Mouse (Mus musculus): ENCODE data around the gene Inpp5e. TPM values are rescaled to one million over a fixed set of nuclear protein-coding genes. Genes with fewer than 3 reads are reported as not detected.

Inpp5e gene
- polyA plus RNA-seq, 1 experiment, result 47.4 TPM

DNA sequence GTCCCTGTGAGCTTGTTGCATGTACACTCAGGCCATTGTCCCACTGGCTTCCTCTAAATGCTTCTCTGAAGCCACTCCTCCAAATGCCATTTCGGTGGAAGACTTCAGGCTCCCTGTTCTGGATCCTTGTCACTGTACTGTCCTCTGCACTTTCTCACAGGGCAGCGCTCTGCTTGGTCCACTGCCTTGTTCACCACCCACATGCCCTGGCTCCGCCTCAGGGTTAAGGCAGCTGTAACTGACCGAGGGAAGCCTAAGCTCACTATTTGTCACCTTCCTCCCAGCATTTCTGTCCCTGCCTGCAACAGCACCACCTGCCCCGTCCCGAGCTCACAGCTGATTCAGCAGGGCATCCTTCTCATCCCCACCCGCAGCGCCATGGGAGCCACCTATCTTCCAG is 5.7 kb downstream of the Inpp5e start:
- peaks cover 16% of the 10 kb centered on the region for H3K4me1 ChIP-seq (replicated peaks; ENCODE audit: control insufficient read depth, insufficient read depth, low read length)
- WGBS, result 94% methylated on average over 8 of the region's 8 CpGs
- DNase-seq, result no peak
- H3K27me3 ChIP-seq (ENCODE audit: control insufficient read depth, insufficient read depth, low read length), result no peaks in the 10 kb centered on the region
- TF ChIP-seq POLR2A (IDR thresholded peaks at IDR 0.05; ENCODE audit: control insufficient read depth, extremely low read depth, insufficient read depth, low read length, poor library complexity), result no peak
- TF ChIP-seq CTCF (IDR thresholded peaks at IDR 0.05; ENCODE audit: borderline replicate concordance, control insufficient read depth, extremely low read depth, insufficient read depth, low read length, poor library complexity), result no peak
- H3K36me3 ChIP-seq (ENCODE audit: control insufficient read depth, insufficient read depth, low read length), result peaks cover 24% of the 10 kb centered on the region
- H3K27ac ChIP-seq (ENCODE audit: control insufficient read depth, insufficient read depth, low read length), result no peak overlapping the region
- H3K4me3 ChIP-seq (ENCODE audit: control insufficient read depth, insufficient read depth, low read length), result no peak overlapping the region

DNA sequence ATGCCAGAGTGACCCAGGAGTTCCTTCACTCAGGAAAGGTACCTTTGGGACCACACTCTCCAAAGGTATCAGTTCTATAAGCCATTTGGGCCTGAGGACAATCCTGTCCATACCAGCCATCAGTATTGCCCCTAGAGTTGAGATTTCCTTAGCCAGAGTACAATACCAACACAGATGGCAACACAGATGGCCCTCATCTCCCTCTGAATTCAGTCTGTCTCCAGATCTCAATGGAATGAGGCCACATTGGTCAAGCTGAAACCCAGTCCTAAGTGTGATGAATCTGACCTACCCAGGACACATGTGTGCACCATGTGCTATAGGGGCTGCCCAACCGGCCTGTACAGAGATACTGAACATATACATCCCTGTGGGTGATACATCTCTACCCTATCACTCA is 6.7 kb downstream of the Inpp5e start:
- WGBS, result 94% methylated on average over 1 of the region's 1 CpGs
- no peak overlapping the region for H3K27ac ChIP-seq (ENCODE audit: control insufficient read depth, insufficient read depth, low read length)
- H3K36me3 ChIP-seq (ENCODE audit: control insufficient read depth, insufficient read depth, low read length), result peaks cover 30% of the 10 kb centered on the region
- TF ChIP-seq POLR2A (IDR thresholded peaks at IDR 0.05; ENCODE audit: control insufficient read depth, extremely low read depth, insufficient read depth, low read length, poor library complexity), result no peak
- no peak for TF ChIP-seq CTCF (IDR thresholded peaks at IDR 0.05; ENCODE audit: borderline replicate concordance, control insufficient read depth, extremely low read depth, insufficient read depth, low read length, poor library complexity)
- H3K4me1 ChIP-seq (replicated peaks; ENCODE audit: control insufficient read depth, insufficient read depth, low read length), result peaks cover 7% of the 10 kb centered on the region
- no peaks in the 10 kb centered on the region for H3K27me3 ChIP-seq (ENCODE audit: control insufficient read depth, insufficient read depth, low read length)
- DNase-seq, result no peak
- H3K4me3 ChIP-seq (ENCODE audit: control insufficient read depth, insufficient read depth, low read length), result no peak overlapping the region

DNA sequence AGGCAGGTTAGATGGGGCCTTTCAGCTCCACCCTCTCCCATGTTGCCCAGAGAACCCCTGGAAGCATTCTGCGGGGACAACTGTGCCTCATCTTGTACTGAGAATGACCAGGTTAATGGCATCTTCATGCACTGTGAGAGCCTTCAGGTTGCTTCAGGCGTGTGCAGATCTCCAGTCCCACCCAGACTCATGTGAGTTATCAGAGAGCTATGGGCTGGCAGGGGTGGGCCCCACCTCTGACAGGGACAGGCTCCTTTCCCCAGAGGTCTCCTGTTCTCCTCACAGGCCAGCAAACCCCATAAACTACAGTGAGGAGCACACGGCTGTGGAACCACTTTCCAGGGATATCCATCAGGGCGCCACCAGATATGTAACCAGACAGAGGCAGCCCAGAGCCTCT is 8.0 kb downstream of the Inpp5e start:
- TF ChIP-seq CTCF (IDR thresholded peaks at IDR 0.05; ENCODE audit: borderline replicate concordance, control insufficient read depth, extremely low read depth, insufficient read depth, low read length, poor library complexity), result no peak
- TF ChIP-seq POLR2A (IDR thresholded peaks at IDR 0.05; ENCODE audit: control insufficient read depth, extremely low read depth, insufficient read depth, low read length, poor library complexity), result no peak
- no peak overlapping the region for H3K27ac ChIP-seq (ENCODE audit: control insufficient read depth, insufficient read depth, low read length)
- H3K36me3 ChIP-seq (ENCODE audit: control insufficient read depth, insufficient read depth, low read length), result peaks cover 41% of the 10 kb centered on the region
- H3K27me3 ChIP-seq (ENCODE audit: control insufficient read depth, insufficient read depth, low read length), result no peaks in the 10 kb centered on the region
- 95% methylated on average over 4 of the region's 4 CpGs for WGBS
- peaks cover 2% of the 10 kb centered on the region; the same call in 1 of the 2 replicates for H3K4me1 ChIP-seq (replicated peaks; ENCODE audit: control insufficient read depth, insufficient read depth, low read length)
- DNase-seq, result no peak
- H3K4me3 ChIP-seq (ENCODE audit: control insufficient read depth, insufficient read depth, low read length), result no peak overlapping the region

DNA sequence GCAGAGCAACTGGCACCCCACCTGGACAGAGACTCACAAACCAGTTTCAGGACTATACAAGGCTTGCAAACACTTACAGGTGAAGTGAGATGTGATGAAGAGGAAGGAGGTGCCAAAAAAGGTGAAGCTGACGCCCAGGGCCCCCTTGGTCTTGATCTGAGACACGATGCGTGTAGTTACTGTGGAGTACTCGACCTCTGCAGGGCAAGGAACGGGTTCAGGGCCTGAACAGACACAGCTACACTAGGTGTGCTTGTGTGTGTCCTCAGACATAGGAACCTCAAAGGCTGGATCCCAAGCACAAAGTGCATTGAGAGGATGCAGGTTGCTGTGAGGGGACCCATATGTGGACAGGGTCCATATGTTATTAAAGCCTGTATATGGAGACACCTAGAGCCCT is 8.7 kb downstream of the Inpp5e start:
- Histone ChIP-seq H3K27ac (ENCODE audit: control insufficient read depth, insufficient read depth, low read length) (no peak overlapping the region), H3K27me3 (ENCODE audit: control insufficient read depth, insufficient read depth, low read length) (no peaks in the 10 kb centered on the region), H3K4me3 (ENCODE audit: control insufficient read depth, insufficient read depth, low read length) (no peak overlapping the region), H3K4me1 (replicated peaks; ENCODE audit: control insufficient read depth, insufficient read depth, low read length) (no peaks in the 10 kb centered on the region), H3K36me3 (ENCODE audit: control insufficient read depth, insufficient read depth, low read length) (peaks cover 49% of the 10 kb centered on the region)
- TF ChIP-seq POLR2A (IDR thresholded peaks at IDR 0.05; ENCODE audit: control insufficient read depth, extremely low read depth, insufficient read depth, low read length, poor library complexity) (no peak), CTCF (IDR thresholded peaks at IDR 0.05; ENCODE audit: borderline replicate concordance, control insufficient read depth, extremely low read depth, insufficient read depth, low read length, poor library complexity) (no peak)
- no peak for DNase-seq
- 94% methylated on average over 5 of the region's 5 CpGs for WGBS

DNA sequence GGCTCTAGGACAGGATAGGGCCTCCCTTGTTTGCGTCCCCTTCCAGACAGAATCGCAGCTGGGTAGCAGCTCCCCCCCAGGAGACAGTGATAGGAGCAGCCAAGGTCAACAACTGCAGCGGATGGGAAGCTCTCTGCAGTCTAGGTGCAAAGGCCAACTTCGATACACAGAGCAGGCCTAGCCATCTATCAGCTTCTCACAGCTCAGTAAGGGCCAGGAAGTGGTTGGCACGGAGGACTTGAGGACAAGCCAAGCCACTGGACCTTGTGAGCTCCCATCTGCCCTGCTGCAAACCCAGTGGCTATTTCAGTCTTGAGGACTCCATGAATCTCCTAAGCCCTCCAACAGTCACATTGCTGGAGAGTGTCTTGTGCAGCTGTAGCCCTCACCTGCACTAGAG is 9.4 kb downstream of the Inpp5e start:
- 93% methylated on average over 5 of the region's 5 CpGs for WGBS
- H3K36me3 ChIP-seq (ENCODE audit: control insufficient read depth, insufficient read depth, low read length), result peaks cover 55% of the 10 kb centered on the region
- no peaks in the 10 kb centered on the region for H3K27me3 ChIP-seq (ENCODE audit: control insufficient read depth, insufficient read depth, low read length)
- DNase-seq, result no peak
- TF ChIP-seq CTCF (IDR thresholded peaks at IDR 0.05; ENCODE audit: borderline replicate concordance, control insufficient read depth, extremely low read depth, insufficient read depth, low read length, poor library complexity), result no peak
- TF ChIP-seq POLR2A (IDR thresholded peaks at IDR 0.05; ENCODE audit: control insufficient read depth, extremely low read depth, insufficient read depth, low read length, poor library complexity), result no peak
- H3K4me3 ChIP-seq (ENCODE audit: control insufficient read depth, insufficient read depth, low read length), result no peak overlapping the region
- no peak overlapping the region for H3K27ac ChIP-seq (ENCODE audit: control insufficient read depth, insufficient read depth, low read length)
- no peaks in the 10 kb centered on the region for H3K4me1 ChIP-seq (replicated peaks; ENCODE audit: control insufficient read depth, insufficient read depth, low read length)

DNA sequence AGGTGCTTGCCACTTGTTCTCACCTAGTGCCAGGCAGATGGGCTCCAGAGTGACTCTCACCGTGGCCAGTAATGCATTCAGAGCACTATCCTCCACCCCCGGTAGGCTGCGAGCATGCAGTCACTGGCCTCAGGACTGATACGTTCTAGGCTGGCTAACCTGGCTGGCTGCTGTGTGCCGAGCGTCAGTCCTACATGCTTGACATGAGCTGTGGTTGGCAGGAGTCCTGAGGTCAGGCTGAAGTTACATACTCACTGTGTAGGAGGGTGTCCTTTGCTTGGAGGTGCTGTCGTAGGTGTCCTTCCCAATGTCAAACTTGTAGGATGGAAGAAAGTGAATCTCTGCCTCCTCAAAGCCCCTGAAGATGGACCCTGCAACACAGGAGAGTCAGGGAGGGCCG is 10.0 kb downstream of the Inpp5e start:
- Histone ChIP-seq H3K27me3 (ENCODE audit: control insufficient read depth, insufficient read depth, low read length) (no peaks in the 10 kb centered on the region), H3K27ac (ENCODE audit: control insufficient read depth, insufficient read depth, low read length) (no peak overlapping the region), H3K4me1 (replicated peaks; ENCODE audit: control insufficient read depth, insufficient read depth, low read length) (no peaks in the 10 kb centered on the region), H3K4me3 (ENCODE audit: control insufficient read depth, insufficient read depth, low read length) (no peak overlapping the region), H3K36me3 (ENCODE audit: control insufficient read depth, insufficient read depth, low read length) (peaks cover 62% of the 10 kb centered on the region)
- TF ChIP-seq CTCF (IDR thresholded peaks at IDR 0.05; ENCODE audit: borderline replicate concordance, control insufficient read depth, extremely low read depth, insufficient read depth, low read length, poor library complexity) (no peak), POLR2A (IDR thresholded peaks at IDR 0.05; ENCODE audit: control insufficient read depth, extremely low read depth, insufficient read depth, low read length, poor library complexity) (no peak)
- 93% methylated on average over 8 of the region's 8 CpGs for WGBS
- DNase-seq, result no peak

DNA sequence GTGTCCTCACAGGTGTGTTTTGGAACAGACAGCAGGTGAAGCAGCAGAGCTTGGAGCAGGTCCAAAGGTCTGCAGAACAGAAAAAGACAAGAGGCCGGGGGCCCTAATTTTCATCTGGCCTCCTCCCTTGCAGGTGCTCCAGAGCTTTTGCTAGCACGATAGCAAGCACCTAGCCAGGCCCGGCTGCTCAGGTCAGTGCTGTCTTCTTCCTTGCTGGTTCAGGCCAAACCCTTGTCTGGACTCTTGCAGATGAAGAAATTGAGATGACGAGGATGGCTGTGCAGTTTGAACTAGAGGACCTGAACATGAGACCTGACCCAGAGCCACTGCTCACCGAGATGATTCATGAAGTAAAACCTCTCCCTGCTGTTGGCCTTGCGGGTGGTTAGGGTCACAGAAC is 17.4 kb downstream of the Inpp5e start:
- H3K4me1 ChIP-seq (replicated peaks; ENCODE audit: control insufficient read depth, insufficient read depth, low read length), result peaks cover 16% of the 10 kb centered on the region
- TF ChIP-seq POLR2A (IDR thresholded peaks at IDR 0.05; ENCODE audit: control insufficient read depth, extremely low read depth, insufficient read depth, low read length, poor library complexity), result no peak
- no peak for TF ChIP-seq CTCF (IDR thresholded peaks at IDR 0.05; ENCODE audit: borderline replicate concordance, control insufficient read depth, extremely low read depth, insufficient read depth, low read length, poor library complexity)
- no peak overlapping the region for H3K27ac ChIP-seq (ENCODE audit: control insufficient read depth, insufficient read depth, low read length)
- no peak for DNase-seq
- 97% methylated on average over 6 of the region's 6 CpGs for WGBS
- H3K27me3 ChIP-seq (ENCODE audit: control insufficient read depth, insufficient read depth, low read length), result no peaks in the 10 kb centered on the region
- no peak overlapping the region for H3K4me3 ChIP-seq (ENCODE audit: control insufficient read depth, insufficient read depth, low read length)
- peaks cover 57% of the 10 kb centered on the region for H3K36me3 ChIP-seq (ENCODE audit: control insufficient read depth, insufficient read depth, low read length)

Data from thymus, adult 2 months (tissue).